In genomic region chr5:86083987-86084386, GRCm38 (mm10) we compare ENCODE assay signal across 20 mouse cellular contexts.
"Had no signal": no experiment of that assay in that cellular context is flagged by ENCODE, and none has a peak within 500 bp of the region (broad histone marks: within the 10 kb centered on the region; RNA-seq: fewer than 3 reads in every experiment).

No protein-coding gene starts in this region.

- H3K4me1 ChIP-seq: lung, embryonic 15.5 days; midbrain, embryonic 10.5 days; midbrain, embryonic 12.5 days; neural tube, embryonic 13.5 days; neural tube, embryonic 15.5 days had no signal

- H3K27me3 ChIP-seq: lung, embryonic 15.5 days; midbrain, embryonic 12.5 days; neural tube, embryonic 13.5 days; neural tube, embryonic 15.5 days had no signal

- H3K27ac ChIP-seq: lung, embryonic 15.5 days; midbrain, embryonic 10.5 days; midbrain, embryonic 12.5 days; neural tube, embryonic 13.5 days; neural tube, embryonic 15.5 days had no signal

- H3K9me3 ChIP-seq: lung, embryonic 15.5 days; midbrain, embryonic 10.5 days; midbrain, embryonic 12.5 days; neural tube, embryonic 13.5 days; neural tube, embryonic 15.5 days had no signal

- H3K4me3 ChIP-seq: lung, embryonic 15.5 days; midbrain, embryonic 10.5 days; midbrain, embryonic 12.5 days; myocyte; neural tube, embryonic 13.5 days; neural tube, embryonic 15.5 days had no signal

- H3K4me2 ChIP-seq: lung, embryonic 15.5 days; midbrain, embryonic 12.5 days; neural tube, embryonic 13.5 days; neural tube, embryonic 15.5 days had no signal

- H3K9ac ChIP-seq: lung, embryonic 15.5 days; midbrain, embryonic 12.5 days; neural tube, embryonic 13.5 days; neural tube, embryonic 15.5 days had no signal

- ATAC-seq: lung, postnatal 0 days; midbrain, embryonic 16.5 days had no signal

- DNase-seq: lung, adult 2 months; lung, postnatal 14 days; lung, postnatal 36 days; midbrain, embryonic 14.5 days; retina, postnatal 1 day; right cerebral cortex, adult 18-20 months; right cerebral cortex, postnatal 25 days; right cerebral cortex, postnatal 4 days; spleen, adult 18-20 months; thymus, adult 18-20 months; thymus, postnatal 14 days; thymus, postnatal 36 days had no signal

- H3K36me3 ChIP-seq: lung, embryonic 15.5 days; midbrain, embryonic 10.5 days; midbrain, embryonic 12.5 days; neural tube, embryonic 13.5 days; neural tube, embryonic 15.5 days had no signal
